Mouse (Mus musculus): Measurements from ENCODE around the gene Topbp1. TPM values are rescaled to one million over a fixed set of nuclear protein-coding genes. Genes with fewer than 3 reads are reported as not detected.

Topbp1 gene
- total RNA-seq, 2 experiments from 2014 or later: 9.0 to 13.4 TPM

DNA sequence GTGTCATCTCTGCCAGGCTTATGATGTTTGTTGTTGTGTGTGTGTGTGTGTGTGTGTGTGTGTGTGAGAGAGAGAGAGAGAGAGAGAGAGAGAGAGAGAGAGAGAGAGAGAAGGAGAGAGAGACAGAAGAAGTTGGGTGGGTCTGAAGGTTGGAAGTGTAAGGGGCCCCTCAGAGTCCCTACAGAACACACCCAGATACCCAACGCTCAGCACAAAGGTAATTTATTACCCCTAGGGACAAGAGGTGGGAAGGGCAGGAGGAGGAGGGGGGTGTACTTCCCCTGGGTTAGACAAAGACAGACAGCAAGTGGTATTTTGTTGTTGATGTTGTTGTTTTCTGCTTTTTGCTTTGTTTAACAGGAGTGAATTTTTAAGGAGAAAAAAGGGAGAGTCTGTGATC is 80.6 kb downstream of the Topbp1 start:
- DNase-seq: no peak

- no peak for DNase-seq
Measured at GRCm38 (mm10) chr9:103386573-103386972, 81.6 kb downstream of the Topbp1 start.

- no peak for DNase-seq
Measured at GRCm38 (mm10) chr9:103387011-103387653, 82.1 kb downstream of the Topbp1 start.

- no peak for DNase-seq
Measured at GRCm38 (mm10) chr9:103389261-103389660, 84.2 kb downstream of the Topbp1 start.

DNA sequence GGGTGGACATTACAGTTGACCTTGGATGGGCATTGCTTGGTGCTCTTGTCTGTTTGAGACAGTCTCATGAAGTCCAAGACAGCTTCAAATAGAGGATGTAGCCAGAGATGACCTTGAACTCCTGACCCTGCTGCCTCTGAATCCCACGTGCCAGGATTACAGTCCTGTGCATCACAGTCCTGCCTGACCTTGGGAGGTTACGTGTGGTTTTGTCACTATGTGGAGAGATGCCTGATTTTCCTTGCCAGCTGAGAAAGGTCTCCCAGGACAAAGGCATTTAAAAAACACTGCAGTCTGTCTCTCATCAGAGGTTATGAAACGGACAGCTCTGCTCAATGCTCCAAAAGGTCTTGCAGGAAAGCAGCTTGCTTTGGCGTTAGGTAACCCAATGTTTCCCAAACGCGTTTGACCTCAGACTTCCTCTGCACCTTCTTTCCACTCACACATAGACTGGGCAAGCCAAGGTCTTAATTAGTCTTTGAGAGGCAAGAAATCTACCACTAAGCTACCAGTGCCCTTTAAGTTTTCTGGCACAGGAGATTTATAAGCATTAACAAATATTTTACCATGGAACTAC is 86.9 kb downstream of the Topbp1 start:
- DNase-seq: no peak

- DNase-seq: no peak
Measured at GRCm38 (mm10) chr9:103393256-103393655, 88.2 kb downstream of the Topbp1 start.

DNA sequence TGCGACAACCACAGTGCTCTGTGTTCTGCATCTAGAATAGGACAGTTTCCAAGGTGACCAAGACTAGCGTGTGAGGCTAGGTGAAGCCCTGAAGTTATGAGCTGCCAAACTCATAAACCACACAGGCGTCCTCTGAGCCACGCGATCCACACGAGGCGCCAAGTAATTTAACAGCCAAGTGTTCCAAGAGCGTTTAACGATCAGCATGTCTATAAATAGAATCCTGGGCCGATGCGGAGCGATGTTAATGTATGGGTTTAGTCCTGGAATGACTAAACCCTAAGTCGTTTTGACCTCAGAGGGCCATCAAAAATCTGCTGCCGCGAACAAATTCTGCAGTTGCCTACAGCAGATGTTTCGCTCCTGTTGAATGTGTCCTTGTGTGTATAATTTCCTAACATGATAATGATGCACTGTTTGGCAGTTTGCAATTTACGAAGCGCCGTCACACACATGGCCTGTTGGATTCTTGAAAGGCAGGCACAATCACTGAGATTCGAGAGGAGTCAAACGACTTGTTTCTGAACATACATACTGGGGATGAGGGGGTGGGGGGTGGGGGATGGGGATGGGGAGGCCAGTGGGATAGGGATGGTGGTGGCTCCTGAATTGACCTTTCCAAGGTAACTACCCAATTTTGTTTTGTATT is 93.6 kb downstream of the Topbp1 start:
- peak; percentile 63 to 71 for DNase-seq

Other genes with a start within 250 kb of the Topbp1 start
- gene Rab6b, start 193.4 kb upstream of the Topbp1 start, total RNA-seq (2021): 1 to 10 TPM; 1.2 to 1.8 TPM
- 10 to 100 TPM; 19.3 to 23.4 TPM for gene Srprb, start 103.1 kb upstream of the Topbp1 start, total RNA-seq (2021)
- 1 to 10 TPM; 5.5 to 6.7 TPM for gene Gm20425, start 74.9 kb upstream of the Topbp1 start, total RNA-seq (2021)
- gene Trf, start 74.8 kb upstream of the Topbp1 start, total RNA-seq (2021): 10 to 100 TPM; 44.2 to 67.1 TPM
- gene 1300017J02Rik, start 133 bp upstream of the Topbp1 start, total RNA-seq (2021): not detected
- 100 to 1,000 TPM; 136 to 151 TPM for gene Cdv3, start 60.6 kb downstream of the Topbp1 start, total RNA-seq (2021)
- gene Bfsp2, start 175.2 kb downstream of the Topbp1 start, total RNA-seq (2021): 1 to 10 TPM in 1 of 2 experiments, under 1 TPM in 1; 0.84 to 1.2 TPM